Comparison of ENCODE assay signal across 30 mouse cellular contexts in genomic region chr12:8361866-8362265, GRCm38 (mm10).
"Had no signal": no experiment of that assay in that cellular context is flagged by ENCODE, and none has a peak within 500 bp of the region (broad histone marks: within the 10 kb centered on the region; RNA-seq: fewer than 3 reads in every experiment).

No protein-coding gene starts in this region.

- H3K27ac ChIP-seq: limb, embryonic 10.5 days; limb, embryonic 12.5 days; limb, embryonic 13.5 days; limb, embryonic 15.5 days; liver, embryonic 12.5 days; liver, embryonic 13.5 days; liver, embryonic 14.5 days; liver, embryonic 15.5 days; lung, embryonic 15.5 days; macrophage; midbrain, embryonic 12.5 days; midbrain, embryonic 13.5 days; neural tube, embryonic 12.5 days had no signal

- H3K9ac ChIP-seq: limb, embryonic 12.5 days; limb, embryonic 13.5 days; limb, embryonic 15.5 days; liver, embryonic 12.5 days; liver, embryonic 13.5 days; liver, embryonic 14.5 days; liver, embryonic 15.5 days; liver, postnatal 0 days; lung, embryonic 14.5 days; lung, embryonic 15.5 days; midbrain, embryonic 12.5 days; midbrain, embryonic 13.5 days; neural tube, embryonic 12.5 days had no signal

- H3K9me3 ChIP-seq: limb, embryonic 10.5 days; limb, embryonic 12.5 days; limb, embryonic 13.5 days; limb, embryonic 15.5 days; liver, embryonic 12.5 days; liver, embryonic 13.5 days; liver, embryonic 15.5 days; lung, embryonic 15.5 days; midbrain, embryonic 10.5 days; midbrain, embryonic 12.5 days; midbrain, embryonic 13.5 days; neural tube, embryonic 12.5 days had no signal

- DNase-seq: left cerebral cortex, postnatal 4 days; liver; liver, embryonic 13.5 days; liver, postnatal 0 days; lung, adult 18-20 months; lung, adult 2 months; lung, postnatal 10 days; lung, postnatal 14 days; lung, postnatal 36 days; lung, postnatal 4 days; midbrain, embryonic 14.5 days had no signal

- H3K27me3 ChIP-seq: limb, embryonic 12.5 days; limb, embryonic 13.5 days; limb, embryonic 15.5 days; liver, embryonic 12.5 days; liver, embryonic 13.5 days; liver, embryonic 15.5 days; lung, embryonic 15.5 days; megakaryocyte, embryonic 14.5 days; midbrain, embryonic 12.5 days; midbrain, embryonic 13.5 days; neural tube, embryonic 12.5 days had no signal

- ATAC-seq: liver, embryonic 12.5 days; liver, postnatal 0 days; lung, postnatal 0 days; midbrain, embryonic 13.5 days; midbrain, embryonic 16.5 days had no signal

- H3K4me3 ChIP-seq: limb, embryonic 10.5 days; limb, embryonic 12.5 days; limb, embryonic 13.5 days; limb, embryonic 15.5 days; liver, embryonic 12.5 days; liver, embryonic 13.5 days; liver, embryonic 15.5 days; lung, embryonic 15.5 days; megakaryocyte, embryonic 14.5 days; midbrain, embryonic 10.5 days; midbrain, embryonic 12.5 days; midbrain, embryonic 13.5 days; myocyte; neural tube, embryonic 12.5 days had no signal

- H3K4me2 ChIP-seq: limb, embryonic 12.5 days; limb, embryonic 13.5 days; limb, embryonic 15.5 days; liver, embryonic 11.5 days; liver, embryonic 12.5 days; liver, embryonic 13.5 days; liver, embryonic 15.5 days; lung, embryonic 14.5 days; lung, embryonic 15.5 days; midbrain, embryonic 12.5 days; midbrain, embryonic 13.5 days; neural tube, embryonic 12.5 days had no signal

- H3K4me1 ChIP-seq: liver, embryonic 15.5 days had no signal

- H3K36me3 ChIP-seq: limb, embryonic 10.5 days; limb, embryonic 12.5 days; limb, embryonic 13.5 days; limb, embryonic 15.5 days; liver, embryonic 12.5 days; liver, embryonic 13.5 days; liver, embryonic 15.5 days; lung, embryonic 15.5 days; midbrain, embryonic 10.5 days; midbrain, embryonic 12.5 days; midbrain, embryonic 13.5 days; neural tube, embryonic 12.5 days had no signal
